Mouse (Mus musculus) limb, embryonic 13.5 days (tissue): Measurements from ENCODE around the gene Ciita. TPM values are rescaled to one million over a fixed set of nuclear protein-coding genes. Genes with fewer than 3 reads are reported as not detected.
A peak's percentile ranks its signal among the peaks of the same experiment; 100 is the strongest.

Experiments used
- ATAC-seq: fragments of 200-750 bp; cut with Nextera tagmentation; 2 replicates; pipeline ENCODE4 v1.8.0; 2017; ENCODE audit warnings: low read depth, moderate number of reproducible peaks, moderate TSS enrichment; ENCODE audit not compliant: low FRiP score
- H3K27ac ChIP-seq: fragments of 300-500 bp; sonication (generic); 2 replicates; pipeline ENCODE4 v1.5.1; 2015; ENCODE audit warnings: inconsistent platforms, mild to moderate bottlenecking, moderate library complexity
- H3K27me3 ChIP-seq: fragments of 300-500 bp; sonication (generic); 2 replicates; pipeline ENCODE4 v1.6.1; 2015; ENCODE audit warnings: mild to moderate bottlenecking, inconsistent platforms
- H3K36me3 ChIP-seq: fragments of 300-500 bp; sonication (generic); 2 replicates; pipeline ENCODE4 v1.6.1; 2015; ENCODE audit warnings: inconsistent platforms, mild to moderate bottlenecking, moderate library complexity
- H3K4me1 ChIP-seq: fragments of 300-500 bp; sonication (generic); 2 replicates; pipeline ENCODE4 v1.6.1; 2015; ENCODE audit warnings: inconsistent platforms
- H3K4me2 ChIP-seq: fragments of 300-500 bp; sonication (generic); replicated peaks from 2 replicates; pipeline ENCODE4 v1.6.1; 2015; ENCODE audit warnings: inconsistent platforms, mild to moderate bottlenecking, moderate library complexity
- H3K4me3 ChIP-seq: fragments of 300-500 bp; sonication (generic); 2 replicates; pipeline ENCODE4 v1.5.1; 2015; ENCODE audit warnings: moderate library complexity, mild to moderate bottlenecking, inconsistent platforms
- H3K9ac ChIP-seq: fragments of 300-500 bp; sonication (generic); 2 replicates; pipeline ENCODE4 v1.6.1; 2015; ENCODE audit warnings: mild to moderate bottlenecking, inconsistent platforms
- H3K9me3 ChIP-seq: fragments of 300-500 bp; sonication (generic); 2 replicates; pipeline ENCODE4 v1.6.1; 2016; ENCODE audit warnings: inconsistent platforms
- WGBS: fragments of 180-500 bp; shearing (Covaris S2); methylation state at CpG from one replicate; pipeline ENCODE4 v1.1.7; 2015; 5-methylcytosine and 5-hydroxymethylcytosine counted together
- polyA plus RNA-seq: library from polyadenylated mRNA; unstranded; fragments of >200 nt; fragmentation: Nextera tagmentation; extraction: Ambion mirVana; gene quantifications from 2 replicates; pipeline ENCODE4 v1.2.1, GENCODE M21; 2015

Gene Ciita
- polyA plus RNA-seq, 1 experiment from 2014 or later: 0.37 TPM

DNA sequence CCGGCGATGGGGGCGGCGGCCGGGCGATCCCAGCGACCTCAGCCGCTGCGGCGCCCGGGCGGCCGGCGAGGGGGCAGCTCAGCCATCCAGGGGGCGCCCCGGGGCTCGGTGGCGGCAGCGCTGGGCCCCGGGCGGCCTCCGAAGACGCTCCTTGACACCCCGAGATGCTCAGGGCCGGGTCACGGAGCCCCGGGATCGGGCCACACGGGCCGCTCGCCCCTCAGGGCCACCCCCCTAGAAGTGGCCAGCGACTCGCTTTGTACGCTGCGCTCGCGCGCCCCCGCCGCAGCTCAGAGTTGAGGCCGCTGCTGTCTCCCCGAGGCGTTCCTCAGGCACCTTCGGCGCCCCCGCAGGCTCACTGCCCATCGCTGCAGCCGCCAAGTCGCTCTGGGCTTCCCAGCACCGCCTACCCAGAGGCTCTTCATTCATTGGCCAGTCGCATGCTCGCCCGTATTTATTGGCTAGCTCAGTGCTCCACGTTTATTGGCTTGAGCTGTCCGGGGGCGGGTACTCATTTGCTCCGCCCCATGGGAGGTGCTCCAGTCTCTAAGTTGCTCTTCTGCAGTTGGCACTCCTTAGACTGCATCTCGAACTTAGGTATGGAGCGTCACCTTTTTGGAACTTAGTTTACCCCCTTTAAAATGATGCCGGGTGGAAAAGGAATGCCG lies 63.0 kb downstream of the Ciita start, which contains the start of gene Dexi:
Gene Dexi, minus strand, starts transcription at position 357 of the 668 bp plus-strand sequence.
- no peaks in the 10 kb centered on the region for H3K27me3 ChIP-seq
- peak within 1 kb of the TSS; percentile 93 for H3K4me3 ChIP-seq
- ATAC-seq: peak; percentile 94
- no peaks in the 10 kb centered on the region for H3K36me3 ChIP-seq
- peak within 1 kb of the TSS; percentile 91 for H3K27ac ChIP-seq
- peaks cover 58% of the 10 kb centered on the region for H3K4me1 ChIP-seq
- WGBS: under 1% methylated on average over 58 of the region's 61 CpGs
- H3K9me3 ChIP-seq: no peaks in the 10 kb centered on the region
- peak within 1 kb of the TSS; percentile 95 for H3K4me2 ChIP-seq
- peak within 1 kb of the TSS; percentile 94 for H3K9ac ChIP-seq

DNA sequence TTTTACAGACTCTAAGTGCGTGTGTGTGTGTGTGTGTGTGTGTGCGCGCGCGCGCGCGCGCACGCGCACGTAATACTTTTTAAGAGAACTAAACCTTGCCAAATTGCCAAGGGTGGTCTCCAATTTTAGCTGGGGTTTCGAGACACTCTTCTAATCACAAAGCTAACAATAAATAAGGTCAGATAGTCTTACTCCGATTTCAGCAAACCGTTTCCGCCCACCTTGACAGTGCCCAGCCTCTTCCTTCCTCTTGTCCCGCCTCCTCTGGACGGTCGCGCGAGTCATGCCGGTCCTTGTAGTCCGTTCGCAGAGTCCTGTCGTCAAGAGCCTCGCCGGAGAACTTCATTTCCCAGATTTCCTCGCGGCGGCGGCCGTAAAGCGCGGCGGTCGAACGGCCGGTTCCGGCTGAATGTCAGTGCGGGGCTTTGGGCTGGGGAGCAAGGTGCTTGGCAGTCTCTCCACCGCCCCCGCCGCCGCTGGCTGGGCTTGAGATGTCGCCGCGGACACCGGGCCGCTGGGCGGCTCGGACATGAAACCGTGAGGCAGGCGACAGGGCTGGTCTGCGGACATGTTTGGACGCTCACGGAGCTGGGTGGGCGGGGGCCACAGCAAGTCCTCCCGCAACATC lies 65.2 kb downstream of the Ciita start, which contains the start of gene Clec16a:
Gene Clec16a, plus strand, starts transcription at position 345 of the 628 bp plus-strand sequence.
- ATAC-seq: peak; percentile 93
- Histone ChIP-seq H3K27ac (peak within 1 kb of the TSS; percentile 48), H3K36me3 (no peaks in the 10 kb centered on the region; the same call in 1 of the 2 replicates), H3K4me1 (peaks cover 38% of the 10 kb centered on the region), H3K9me3 (no peaks in the 10 kb centered on the region), H3K27me3 (no peaks in the 10 kb centered on the region), H3K4me2 (peak within 1 kb of the TSS; percentile 86), H3K9ac (peak within 1 kb of the TSS; percentile 85), H3K4me3 (peak within 1 kb of the TSS; percentile 95)
- under 1% methylated on average over 58 of the region's 58 CpGs for WGBS

DNA sequence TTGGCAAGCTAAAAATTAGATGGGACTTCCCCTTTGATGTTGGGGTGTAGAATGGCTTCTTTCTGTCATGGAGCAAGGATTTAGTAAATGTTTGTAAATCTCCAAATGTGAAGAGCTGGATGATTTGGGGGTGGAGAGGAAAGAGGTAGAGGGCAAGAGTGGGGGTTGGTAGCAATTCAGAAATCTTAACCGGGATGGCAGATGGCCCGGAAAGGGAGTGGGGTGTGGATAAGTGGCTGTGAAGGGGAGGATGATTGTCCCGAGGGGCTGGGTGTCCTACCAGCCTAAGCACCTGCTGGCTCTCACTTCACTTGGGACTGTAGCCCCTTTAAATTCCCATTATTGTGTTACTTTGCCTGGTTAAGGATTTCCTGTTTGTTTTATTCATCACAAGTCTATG lies 67.0 kb downstream of the Ciita start:
- no peaks in the 10 kb centered on the region for H3K27me3 ChIP-seq

DNA sequence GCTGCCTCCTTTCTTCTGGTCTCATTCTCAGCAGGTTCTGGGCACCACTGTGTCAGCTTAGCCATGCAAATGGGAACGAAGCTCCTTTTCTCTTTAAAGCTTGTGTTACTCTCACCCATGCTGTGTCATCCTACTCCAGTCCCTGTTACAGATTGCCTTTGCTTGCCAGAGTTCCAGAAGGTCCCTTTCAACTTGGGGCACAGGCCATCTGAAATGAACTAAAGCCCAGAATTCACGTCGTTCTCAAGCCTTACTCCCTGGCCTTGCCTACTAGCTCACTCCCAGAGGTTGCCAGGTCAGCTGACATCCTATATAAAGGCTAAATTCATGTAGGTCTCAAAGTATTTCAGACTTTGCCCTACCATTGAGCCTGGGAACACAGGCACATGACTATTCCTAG lies 69.1 kb downstream of the Ciita start:
- Histone ChIP-seq H3K9ac (no peak overlapping the region), H3K4me3 (no peak overlapping the region), H3K9me3 (no peaks in the 10 kb centered on the region), H3K36me3 (no peaks in the 10 kb centered on the region; the same call in 1 of the 2 replicates), H3K4me1 (peaks cover 17% of the 10 kb centered on the region), H3K4me2 (no peak overlapping the region), H3K27me3 (no peaks in the 10 kb centered on the region), H3K27ac (no peak overlapping the region)
- ATAC-seq: no peak
- 70% methylated on average over 3 of the region's 3 CpGs for WGBS

More for the DNA sequence above, 67.0 kb downstream of the Ciita start:
- no peaks in the 10 kb centered on the region; the same call in 1 of the 2 replicates for H3K36me3 ChIP-seq
- peak overlapping the region; percentile 86; the same call in 1 of the 2 replicates for H3K4me2 ChIP-seq
- WGBS: 63% methylated on average over 3 of the region's 3 CpGs
- H3K9me3 ChIP-seq: no peaks in the 10 kb centered on the region
- H3K27ac ChIP-seq: no peak overlapping the region
- H3K9ac ChIP-seq: peak overlapping the region; percentile 85; the same call in 1 of the 2 replicates
- peaks cover 20% of the 10 kb centered on the region for H3K4me1 ChIP-seq
- H3K4me3 ChIP-seq: no peak overlapping the region
- no peak for ATAC-seq

DNA sequence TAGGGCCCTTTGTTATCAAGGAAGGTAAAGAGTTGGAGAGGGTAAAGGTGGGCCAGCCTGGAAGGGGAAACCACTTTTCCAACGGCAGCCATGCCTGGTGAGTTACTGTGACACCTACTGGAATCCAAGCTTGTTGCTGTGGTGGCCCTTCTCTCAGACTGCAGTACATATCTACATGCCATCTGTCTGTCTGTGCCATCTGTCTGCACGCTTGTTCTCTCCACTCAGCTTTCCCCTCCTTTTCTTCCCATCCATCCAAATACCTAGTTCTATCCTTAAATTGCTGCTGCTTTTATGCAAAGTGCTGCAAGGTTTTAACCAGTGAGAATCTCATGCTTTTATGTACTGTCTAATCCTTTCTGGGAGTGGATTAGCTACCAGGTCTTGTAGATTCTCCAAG lies 69.7 kb downstream of the Ciita start:
- no peak for ATAC-seq
- H3K9me3 ChIP-seq: no peaks in the 10 kb centered on the region
- H3K4me3 ChIP-seq: no peak overlapping the region
- WGBS: 79% methylated on average over 2 of the region's 2 CpGs
- no peaks in the 10 kb centered on the region; the same call in 1 of the 2 replicates for H3K36me3 ChIP-seq
- no peak overlapping the region; the same call in 1 of the 2 replicates for H3K9ac ChIP-seq
- H3K4me2 ChIP-seq: no peak overlapping the region
- H3K27me3 ChIP-seq: no peaks in the 10 kb centered on the region
- H3K4me1 ChIP-seq: peaks cover 17% of the 10 kb centered on the region
- H3K27ac ChIP-seq: no peak overlapping the region

DNA sequence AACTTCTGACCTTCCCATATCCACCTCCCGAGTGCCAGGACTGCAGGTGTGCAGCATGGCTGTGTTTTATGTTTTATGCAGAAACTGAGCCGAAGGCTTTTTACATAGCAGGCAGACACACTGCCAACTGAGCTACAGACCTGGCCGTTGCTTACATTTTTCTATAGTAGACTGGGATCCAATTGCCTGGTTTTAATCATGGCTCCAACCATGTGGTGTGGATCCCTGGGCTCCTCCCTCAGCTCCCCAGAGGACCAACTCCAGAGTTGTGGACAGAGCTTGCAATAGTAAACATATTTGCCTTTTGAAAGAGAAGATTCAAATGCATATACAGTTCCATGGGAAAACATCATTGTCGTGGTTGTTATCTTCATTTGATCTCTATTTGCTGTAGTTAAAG lies 71.7 kb downstream of the Ciita start:
- WGBS: 61% methylated on average over 4 of the region's 4 CpGs
- Histone ChIP-seq H3K4me2 (no peak overlapping the region), H3K36me3 (no peaks in the 10 kb centered on the region; the same call in 1 of the 2 replicates), H3K9me3 (no peaks in the 10 kb centered on the region), H3K27me3 (no peaks in the 10 kb centered on the region), H3K9ac (no peak overlapping the region), H3K27ac (no peak overlapping the region), H3K4me1 (peaks cover 5% of the 10 kb centered on the region), H3K4me3 (no peak overlapping the region)
- no peak for ATAC-seq

DNA sequence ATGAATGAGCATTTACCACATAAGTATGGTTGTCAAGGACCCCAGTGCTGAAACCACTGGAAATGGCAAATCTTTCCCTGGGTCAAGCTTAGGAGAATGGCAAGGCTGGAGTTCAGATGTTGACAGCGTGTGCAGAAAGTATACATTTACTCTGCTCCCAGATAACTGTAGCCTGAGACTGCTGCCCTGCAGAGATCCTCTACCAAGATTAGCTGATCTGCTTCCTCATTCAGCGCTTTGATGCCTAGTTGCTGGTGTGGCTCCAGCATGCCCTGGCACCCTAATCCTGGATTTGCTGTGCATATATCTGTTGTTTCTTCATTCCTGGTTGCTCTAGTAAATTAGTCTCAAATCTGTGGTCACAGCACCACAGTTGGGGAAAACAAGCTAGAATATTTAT lies 74.0 kb downstream of the Ciita start:
- Histone ChIP-seq H3K9me3 (no peaks in the 10 kb centered on the region), H3K4me2 (no peak overlapping the region), H3K27ac (no peak overlapping the region), H3K4me3 (no peak overlapping the region), H3K36me3 (no peaks in the 10 kb centered on the region; the same call in 1 of the 2 replicates), H3K27me3 (no peaks in the 10 kb centered on the region), H3K9ac (no peak overlapping the region), H3K4me1 (no peaks in the 10 kb centered on the region)
- WGBS: 88% methylated on average over 2 of the region's 2 CpGs
- no peak for ATAC-seq

DNA sequence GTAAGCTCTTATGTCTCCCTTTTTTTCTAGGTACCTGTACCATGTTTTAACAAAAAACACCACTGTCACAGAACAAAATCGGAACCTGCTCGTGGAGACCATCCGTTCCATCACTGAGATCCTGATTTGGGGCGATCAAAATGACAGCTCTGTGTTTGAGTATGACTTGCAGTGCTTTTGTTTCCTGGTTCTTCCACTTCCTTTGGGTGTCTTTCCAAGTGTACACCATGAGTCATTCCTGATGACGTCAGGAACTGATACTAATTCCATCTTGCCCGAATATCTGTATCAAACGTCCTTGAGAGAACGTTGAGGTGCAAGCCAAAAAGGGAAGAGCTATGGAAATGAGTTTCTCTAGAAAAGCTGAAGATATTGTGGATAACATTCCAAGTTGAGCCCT lies 80.1 kb downstream of the Ciita start:
- no peaks in the 10 kb centered on the region for H3K4me1 ChIP-seq
- ATAC-seq: no peak
- H3K27me3 ChIP-seq: no peaks in the 10 kb centered on the region
- H3K9me3 ChIP-seq: no peaks in the 10 kb centered on the region
- H3K36me3 ChIP-seq: peaks cover 38% of the 10 kb centered on the region
- 91% methylated on average over 8 of the region's 8 CpGs for WGBS
- no peak overlapping the region for H3K9ac ChIP-seq
- no peak overlapping the region for H3K4me3 ChIP-seq
- no peak overlapping the region for H3K4me2 ChIP-seq
- H3K27ac ChIP-seq: no peak overlapping the region

DNA sequence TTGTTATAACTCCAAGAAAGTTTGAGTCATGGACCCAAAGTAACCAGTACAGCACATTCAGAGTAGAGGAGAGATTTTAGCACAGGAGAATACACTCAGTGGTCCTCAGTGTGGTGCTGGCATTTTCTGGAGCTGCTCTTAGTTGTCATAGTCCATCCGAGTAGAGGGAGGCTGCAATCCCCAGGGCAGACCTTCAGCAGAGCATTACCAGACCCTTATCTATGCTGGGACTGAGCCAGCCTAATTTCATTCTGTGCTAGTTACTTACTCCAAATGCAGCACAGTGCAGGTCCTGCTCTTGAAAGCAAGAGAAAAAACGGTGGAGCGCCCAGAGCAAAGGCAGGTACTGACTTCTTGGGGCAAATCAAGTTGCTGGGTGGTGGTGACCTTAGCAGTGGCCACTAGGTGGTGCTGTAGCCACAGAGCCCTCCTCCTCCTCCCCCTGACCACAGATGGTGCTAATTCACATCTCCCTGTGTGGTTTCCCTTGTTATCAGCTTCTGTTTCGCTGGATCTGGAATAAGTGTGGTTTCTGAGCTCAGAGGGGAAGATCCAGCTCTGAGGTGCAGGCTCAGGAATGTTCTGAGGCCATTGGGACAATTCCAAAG lies 85.5 kb downstream of the Ciita start:
- H3K4me2 ChIP-seq: no peak overlapping the region
- H3K27ac ChIP-seq: no peak overlapping the region
- H3K27me3 ChIP-seq: no peaks in the 10 kb centered on the region
- H3K9me3 ChIP-seq: no peaks in the 10 kb centered on the region
- peaks cover 45% of the 10 kb centered on the region for H3K36me3 ChIP-seq
- peak; percentile 79 for ATAC-seq
- 37% methylated on average over 4 of the region's 4 CpGs for WGBS
- H3K4me1 ChIP-seq: 0 out of 2 replicates have a peak, but pooled peaks cover 4% of the 10 kb centered on the region
- no peak overlapping the region for H3K4me3 ChIP-seq
- no peak overlapping the region for H3K9ac ChIP-seq

DNA sequence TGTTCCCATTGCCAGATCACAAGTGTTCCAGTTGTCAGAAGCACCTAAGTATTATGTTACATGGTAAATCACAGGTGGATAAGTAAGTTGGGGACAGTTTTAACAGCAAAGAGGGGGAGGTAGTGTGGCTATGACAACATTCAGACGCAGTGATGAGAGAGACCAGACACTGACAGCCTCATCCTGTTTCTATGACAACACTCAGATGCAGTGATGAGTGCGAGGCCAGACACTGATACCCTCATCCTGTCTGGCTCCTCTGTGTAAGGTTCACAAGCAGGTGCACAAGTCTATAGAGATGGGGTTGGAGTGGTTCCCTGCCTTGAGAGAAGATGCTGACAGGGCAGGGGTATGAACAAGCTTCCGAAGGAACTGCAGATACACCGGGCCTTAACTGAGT lies 87.3 kb downstream of the Ciita start:
- Histone ChIP-seq H3K4me1 (0 out of 2 replicates have a peak, but pooled peaks cover 4% of the 10 kb centered on the region), H3K9me3 (no peaks in the 10 kb centered on the region), H3K36me3 (peaks cover 42% of the 10 kb centered on the region), H3K4me3 (no peak overlapping the region), H3K27me3 (no peaks in the 10 kb centered on the region), H3K27ac (no peak overlapping the region), H3K4me2 (no peak overlapping the region), H3K9ac (no peak overlapping the region)
- no peak for ATAC-seq
- whole genome bisulfite sequencing: 92% methylated on average over 4 of the region's 4 CpGs

DNA sequence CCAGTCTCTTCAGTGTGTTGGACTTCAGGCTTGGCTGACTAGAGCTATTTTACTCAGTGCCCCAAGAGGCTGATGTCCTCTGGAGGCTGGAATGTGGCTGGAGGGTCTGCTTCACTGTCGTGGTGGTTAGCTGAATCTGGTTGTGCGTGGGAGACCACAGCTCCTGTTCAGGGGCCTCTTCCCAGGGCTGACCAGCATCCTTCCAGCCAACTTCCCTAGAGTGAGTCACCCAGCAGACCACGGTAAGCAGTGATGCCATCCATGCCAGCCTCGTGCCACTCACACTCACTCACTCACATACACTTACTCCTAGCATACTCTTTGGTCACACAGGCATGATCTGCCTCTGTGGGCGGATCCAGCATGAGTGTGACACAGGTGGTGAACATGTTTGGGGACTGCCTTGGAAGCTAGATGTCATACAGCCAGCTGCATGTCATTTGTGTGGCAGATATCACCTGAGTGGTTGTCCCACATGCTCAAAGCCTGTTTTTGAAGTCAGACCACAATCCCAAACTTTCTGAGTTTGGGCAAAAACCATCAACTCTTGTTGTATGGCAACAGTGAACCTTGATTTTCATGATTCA lies 90.0 kb downstream of the Ciita start:
- H3K27me3 ChIP-seq: no peaks in the 10 kb centered on the region
- no peak overlapping the region for H3K4me2 ChIP-seq
- peaks cover 47% of the 10 kb centered on the region for H3K36me3 ChIP-seq
- WGBS: 84% methylated on average over 5 of the region's 5 CpGs
- H3K27ac ChIP-seq: no peak overlapping the region
- no peaks in the 10 kb centered on the region for H3K9me3 ChIP-seq
- peaks cover 9% of the 10 kb centered on the region for H3K4me1 ChIP-seq
- H3K4me3 ChIP-seq: no peak overlapping the region
- 0 out of 2 replicates have a peak overlapping the region, but pooled peaks have one; percentile 1 for H3K9ac ChIP-seq
- no peak for ATAC-seq

DNA sequence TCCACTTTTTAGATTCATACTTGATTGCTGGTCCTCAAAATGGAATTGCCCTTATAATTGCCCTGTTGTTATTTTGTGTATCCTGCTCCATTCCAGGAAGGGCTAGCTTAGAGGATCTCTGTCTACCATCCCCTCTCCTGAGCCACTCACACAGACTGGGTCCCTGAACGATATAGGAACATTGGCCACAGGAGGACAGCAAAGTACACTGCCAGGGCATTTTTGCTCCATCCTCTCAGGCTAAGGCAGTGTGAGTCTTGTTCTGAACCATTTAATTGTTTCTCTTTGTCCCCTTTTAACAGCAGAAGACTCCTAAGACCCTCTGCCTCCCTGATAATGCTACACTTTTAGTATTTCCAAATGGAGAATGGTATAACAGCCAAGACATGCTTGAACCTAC lies 90.8 kb downstream of the Ciita start:
- H3K27ac ChIP-seq: no peak overlapping the region
- H3K4me2 ChIP-seq: no peak overlapping the region
- H3K4me3 ChIP-seq: no peak overlapping the region
- no peak overlapping the region for H3K9ac ChIP-seq
- no peak for ATAC-seq
- peaks cover 47% of the 10 kb centered on the region for H3K36me3 ChIP-seq
- 77% methylated on average over 1 of the region's 1 CpGs for WGBS
- no peaks in the 10 kb centered on the region for H3K27me3 ChIP-seq
- H3K4me1 ChIP-seq: peaks cover 12% of the 10 kb centered on the region
- no peaks in the 10 kb centered on the region for H3K9me3 ChIP-seq
